Mouse (Mus musculus) lung, adult 2 months (tissue): ENCODE results near the gene Krtap29-1. TPM values are rescaled to one million over a fixed set of nuclear protein-coding genes. Genes with fewer than 3 reads are reported as not detected.

ENCODE experiments used
- DNase-seq: peaks from one replicate; pipeline ENCODE4 v3.0.0; 2022
- H3K4me1 ChIP-seq: fragments of 200-500 bp; 2 replicates; pipeline ENCODE4 v1.6.1; 2011; ENCODE audit warnings: low read length; ENCODE audit not compliant: control insufficient read depth, insufficient read depth
- H3K4me3 ChIP-seq: fragments of 200-500 bp; replicated peaks from 2 replicates; pipeline ENCODE3; 2011; ENCODE audit warnings: low read depth, mild to moderate bottlenecking, control low read depth, low read length; ENCODE audit errors: extremely low read depth
- CTCF ChIP-seq: fragments of 200-500 bp; IDR thresholded peaks from 2 replicates; pipeline ENCODE4 v1.5.1; 2011; ENCODE audit warnings: mild to moderate bottlenecking, low read length, control low read depth; ENCODE audit not compliant: insufficient read depth
- POLR2A ChIP-seq: fragments of 200-500 bp; IDR thresholded peaks from 2 replicates; pipeline ENCODE4 v1.6.1; 2011; ENCODE audit warnings: low read depth, mild to moderate bottlenecking, control low read depth, low read length, borderline replicate concordance; ENCODE audit errors: extremely low read depth
- WGBS: fragments of 180-500 bp; shearing (Covaris S2); methylation state at CpG from one replicate; pipeline ENCODE4 v1.1.7; 2018; 5-methylcytosine and 5-hydroxymethylcytosine counted together
- polyA plus RNA-seq: library from polyadenylated mRNA; depleted of rRNA; stranded (reverse); fragments of >200 nt; gene quantifications from 2 replicates; pipeline ENCODE4 v1.2.3, GENCODE M21; 2012

The Krtap29-1 gene
- polyA plus RNA-seq, 1 experiment: not detected

DNA sequence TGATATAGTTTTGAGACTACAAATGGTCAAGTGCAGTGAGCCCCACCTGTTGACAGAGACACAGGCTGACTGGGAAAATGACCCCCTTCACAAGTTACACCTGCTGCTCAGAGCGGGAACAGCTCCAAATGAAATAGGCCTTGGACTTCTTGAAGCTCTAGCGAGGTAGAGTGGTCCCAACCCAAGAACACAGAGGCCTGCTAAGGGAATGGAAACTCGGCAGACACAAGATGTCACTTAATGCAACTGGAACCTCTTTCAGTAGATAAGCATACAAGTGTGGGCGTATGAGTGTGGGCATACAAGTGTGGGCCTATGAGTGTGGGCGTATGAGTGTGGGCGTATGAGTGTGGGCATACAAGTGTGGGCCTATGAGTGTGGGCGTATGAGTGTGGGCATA lies 20.2 kb upstream of the Krtap29-1 start:
- no peak for DNase-seq
- TF ChIP-seq POLR2A (no peak), CTCF (no peak)
- WGBS: 74% methylated on average over 7 of the region's 7 CpGs
- no peaks in the 10 kb centered on the region; the same call in 1 of the 2 replicates for H3K4me1 ChIP-seq
- H3K4me3 ChIP-seq: no peak overlapping the region

DNA sequence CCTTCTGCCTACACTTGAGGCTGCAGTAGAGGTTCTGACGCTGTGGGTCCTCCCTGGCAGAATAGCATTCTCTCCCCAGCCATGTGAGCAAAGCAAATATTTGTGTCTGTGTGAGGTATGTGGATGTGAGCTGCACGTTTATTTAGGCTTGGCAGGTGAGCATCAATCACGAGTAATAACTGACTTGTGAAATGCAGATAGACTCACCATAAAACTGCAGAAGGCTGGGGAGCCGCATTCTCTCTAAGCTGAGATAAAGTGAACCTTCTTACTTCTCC lies 15.5 kb upstream of the Krtap29-1 start:
- 32% methylated on average over 4 of the region's 4 CpGs for WGBS
- DNase-seq: no peak
- no peak for TF ChIP-seq CTCF
- no peak for TF ChIP-seq POLR2A

DNA sequence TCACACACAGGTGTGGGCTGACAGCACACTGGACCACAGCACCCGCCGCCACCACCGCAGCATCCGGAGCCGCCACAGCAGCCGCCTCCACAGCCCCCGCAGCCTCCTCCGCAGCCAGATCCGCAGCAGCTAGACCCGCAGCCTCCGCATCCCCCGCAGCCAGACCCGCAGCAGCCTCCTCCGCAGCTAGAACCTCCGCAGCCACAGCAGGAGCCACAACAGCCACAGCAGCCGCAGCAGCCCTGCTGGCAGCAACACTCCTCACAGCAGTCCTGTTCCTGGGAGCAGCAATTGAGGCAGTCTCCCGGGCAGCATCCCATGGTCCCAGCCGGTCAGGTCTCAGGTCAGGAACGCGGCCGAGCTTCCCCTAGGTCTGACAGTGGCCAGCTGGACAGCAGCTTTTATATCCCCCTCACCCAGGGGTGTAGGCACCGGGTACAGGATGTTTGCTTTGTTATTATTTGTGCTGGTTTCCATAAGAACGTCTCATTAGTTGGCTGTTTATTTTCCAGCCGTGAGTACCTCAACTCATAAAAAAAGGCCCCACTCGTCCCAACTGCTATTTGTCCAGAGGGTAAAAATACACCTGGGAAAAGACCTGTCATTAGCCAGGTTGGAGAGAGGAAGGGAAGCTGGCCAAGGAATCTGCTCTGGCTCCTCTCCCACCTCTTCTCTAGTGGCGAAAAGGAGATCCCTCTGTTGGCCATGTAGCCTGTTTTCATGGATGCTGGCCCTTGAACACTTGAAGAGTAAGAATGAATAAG lies 14.9 kb upstream of the Krtap29-1 start, which contains the start of gene Krtap17-1:
TSS of gene Krtap17-1 (minus strand) at position 375 of the 764 bp plus-strand sequence.
- no peak for TF ChIP-seq POLR2A
- no peak for TF ChIP-seq CTCF
- Histone ChIP-seq H3K4me1 (no peaks in the 10 kb centered on the region; the same call in 1 of the 2 replicates), H3K4me3 (no peak within 1 kb of the TSS)
- whole genome bisulfite sequencing: 18% methylated on average over 26 of the region's 26 CpGs
- DNase-seq: peak; percentile 19

More for the DNA sequence above, 15.5 kb upstream of the Krtap29-1 start:
- no peaks in the 10 kb centered on the region; the same call in 1 of the 2 replicates for H3K4me1 ChIP-seq
- no peak overlapping the region for H3K4me3 ChIP-seq

DNA sequence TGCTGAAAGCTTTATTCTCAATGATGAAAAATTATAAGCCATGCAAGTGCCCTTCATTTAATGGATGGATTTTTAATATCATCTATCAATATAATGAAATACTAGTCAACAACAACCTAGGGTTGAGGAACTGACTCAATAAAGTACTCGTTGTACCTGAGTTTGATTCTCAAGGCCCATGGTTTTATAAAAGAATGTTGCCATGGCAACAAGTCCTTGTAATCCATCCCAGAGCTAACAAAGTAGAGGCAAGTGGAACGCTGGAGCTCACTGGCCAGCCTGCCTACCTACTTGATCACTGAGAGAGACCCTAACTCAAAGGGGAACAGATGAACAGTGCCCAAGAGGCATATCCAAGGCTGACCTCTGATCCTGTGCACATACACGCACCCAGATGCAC lies 11.7 kb upstream of the Krtap29-1 start:
- TF ChIP-seq POLR2A: no peak
- TF ChIP-seq CTCF: no peak
- no peaks in the 10 kb centered on the region; the same call in 1 of the 2 replicates for H3K4me1 ChIP-seq
- H3K4me3 ChIP-seq: no peak overlapping the region
- no peak for DNase-seq
- 73% methylated on average over 3 of the region's 3 CpGs for WGBS

DNA sequence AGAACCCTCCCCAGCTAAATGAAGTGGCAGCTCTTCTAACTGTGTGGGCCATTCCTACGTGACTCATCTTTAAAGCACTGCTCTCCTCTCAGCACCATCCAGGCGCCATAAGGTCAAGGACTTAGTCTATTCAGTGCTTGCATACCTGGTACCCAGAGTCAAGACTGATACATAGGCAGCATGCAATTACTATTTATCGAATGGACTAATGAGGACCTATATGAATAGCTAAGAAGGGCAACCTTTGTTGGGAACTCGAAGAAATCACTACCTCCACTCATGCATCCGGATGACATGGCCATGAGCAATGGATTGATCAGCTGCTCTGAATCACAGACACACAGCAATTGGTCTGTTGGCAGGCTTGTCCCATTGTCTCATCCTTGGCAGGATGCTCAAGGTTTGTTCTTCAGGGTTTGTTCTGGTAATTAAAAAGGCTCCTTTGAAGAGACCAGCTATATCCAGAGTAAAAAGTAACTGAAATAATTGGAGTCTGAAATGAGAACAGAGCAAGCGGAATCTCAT lies 11.1 kb upstream of the Krtap29-1 start:
- TF ChIP-seq POLR2A (no peak), CTCF (no peak)
- WGBS: 74% methylated on average over 6 of the region's 6 CpGs
- no peak overlapping the region for H3K4me3 ChIP-seq
- DNase-seq: no peak
- H3K4me1 ChIP-seq: no peaks in the 10 kb centered on the region; the same call in 1 of the 2 replicates

DNA sequence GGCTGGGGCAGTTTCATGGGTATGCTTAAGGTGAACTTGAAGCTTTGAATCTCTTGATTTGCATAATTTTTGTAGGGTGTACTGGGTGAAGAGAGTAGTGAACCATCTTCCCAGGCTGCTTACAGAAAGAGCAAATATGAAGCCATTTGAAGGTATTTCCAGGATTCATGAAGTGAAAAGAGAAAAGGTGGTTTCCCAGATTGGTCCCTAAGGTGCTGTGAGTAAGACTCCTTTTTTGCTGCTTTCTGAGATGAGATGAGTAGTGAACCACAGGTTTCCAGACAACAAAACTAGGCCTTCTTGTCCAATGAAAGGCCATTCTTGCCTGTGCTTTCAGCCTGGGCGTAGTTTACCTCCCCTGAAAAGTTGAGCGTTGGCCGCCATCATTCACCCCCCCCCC lies 9.7 kb upstream of the Krtap29-1 start:
- Histone ChIP-seq H3K4me1 (no peaks in the 10 kb centered on the region), H3K4me3 (no peak overlapping the region)
- 87% methylated on average over 3 of the region's 3 CpGs for WGBS
- no peak for TF ChIP-seq POLR2A
- no peak for TF ChIP-seq CTCF
- DNase-seq: no peak

DNA sequence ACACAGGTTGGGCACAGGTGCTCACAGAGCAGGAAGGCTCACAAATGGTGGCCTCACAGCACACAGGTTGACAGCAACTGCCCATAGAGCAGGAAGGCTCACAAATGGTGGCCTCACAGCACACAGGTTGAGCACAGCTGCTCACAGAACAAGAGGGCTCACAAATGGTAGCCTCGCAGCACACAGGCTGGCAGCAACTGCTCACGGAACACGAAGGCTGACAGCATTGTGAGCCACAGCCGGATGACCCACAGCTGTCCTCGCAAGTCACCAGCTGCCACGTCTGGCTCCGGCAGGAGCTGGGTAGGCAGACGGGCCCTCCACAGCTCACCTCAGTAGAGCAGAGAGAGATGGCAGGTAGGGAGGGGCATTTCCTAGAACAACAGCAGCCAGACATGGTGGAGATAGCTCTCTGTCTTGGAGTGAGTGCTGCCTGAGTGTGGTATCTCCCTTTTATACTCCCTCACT lies 7.4 kb upstream of the Krtap29-1 start, which contains the start of gene Krtap16-1:
TSS of gene Krtap16-1 (minus strand) at position 418 of the 468 bp plus-strand sequence.
- Histone ChIP-seq H3K4me3 (no peak within 1 kb of the TSS), H3K4me1 (no peaks in the 10 kb centered on the region)
- 71% methylated on average over 8 of the region's 8 CpGs for WGBS
- no peak for TF ChIP-seq POLR2A
- no peak for TF ChIP-seq CTCF
- DNase-seq: no peak

DNA sequence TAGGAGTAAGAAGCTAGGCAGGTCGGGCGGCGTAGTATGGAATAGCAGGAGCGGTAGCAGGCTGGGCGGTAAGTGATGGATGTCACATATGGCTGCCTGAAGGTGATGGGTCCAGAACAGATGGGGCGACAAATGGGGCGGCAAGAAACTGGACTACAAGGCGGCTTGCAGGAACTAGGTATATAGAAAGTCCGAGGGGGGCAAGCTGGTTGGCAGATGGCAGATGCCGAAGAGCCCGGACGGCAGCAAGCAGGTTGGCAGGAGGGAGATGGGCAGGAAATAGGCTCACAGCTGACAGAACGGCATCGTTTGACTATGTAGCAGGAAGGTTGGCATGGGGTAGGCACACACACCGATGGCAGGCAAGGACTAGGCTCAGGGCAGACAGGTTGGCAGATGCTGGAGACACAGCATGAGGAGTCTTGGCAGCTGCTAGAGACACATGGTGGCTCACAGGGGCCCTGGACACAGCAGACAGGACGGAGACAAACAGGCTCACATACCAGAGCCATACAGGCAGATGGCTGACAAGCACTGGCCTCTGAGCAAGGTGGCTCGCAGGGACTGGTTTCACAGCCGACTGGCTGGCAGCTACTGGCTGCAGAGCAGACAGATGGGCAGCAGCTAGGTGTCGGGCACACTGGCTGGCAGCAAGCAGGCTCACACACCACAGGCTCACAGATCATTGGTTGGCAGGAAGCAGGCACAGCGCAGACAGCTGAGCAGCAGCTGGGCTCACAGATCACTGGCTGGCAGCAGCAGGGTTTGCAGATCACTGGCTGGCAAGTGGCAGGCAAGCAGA lies 6.6 kb upstream of the Krtap29-1 start:
- TF ChIP-seq CTCF: no peak
- no peak for TF ChIP-seq POLR2A
- Histone ChIP-seq H3K4me1 (no peaks in the 10 kb centered on the region), H3K4me3 (no peak overlapping the region)
- DNase-seq: no peak
- WGBS: 68% methylated on average over 20 of the region's 20 CpGs

DNA sequence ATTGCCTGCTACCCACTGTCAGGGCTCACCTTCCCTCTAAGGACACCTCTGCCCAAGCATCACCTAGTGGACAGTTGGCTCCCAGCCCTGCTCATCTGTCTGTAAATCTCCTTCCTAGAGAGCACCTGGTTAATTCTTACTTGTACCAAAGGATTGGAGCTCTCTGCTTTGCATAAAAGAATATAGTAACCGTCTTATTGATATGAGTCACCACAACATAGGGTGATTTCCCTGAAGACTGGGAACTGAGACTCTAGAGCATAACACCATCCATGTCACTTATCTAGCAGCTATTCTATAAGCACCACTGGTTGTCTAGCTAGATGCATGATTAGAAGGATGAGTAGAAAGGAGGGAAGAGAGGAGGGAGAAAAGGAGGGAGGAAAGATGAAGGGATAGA lies 4.6 kb upstream of the Krtap29-1 start:
- H3K4me3 ChIP-seq: no peak overlapping the region
- no peak for TF ChIP-seq POLR2A
- TF ChIP-seq CTCF: no peak
- 87% methylated on average over 1 of the region's 1 CpGs for WGBS
- no peaks in the 10 kb centered on the region for H3K4me1 ChIP-seq
- DNase-seq: no peak
